Mouse (Mus musculus) gastrocnemius, postnatal 14 days (tissue): ENCODE data around the gene Coq2. TPM values are rescaled to one million over a fixed set of nuclear protein-coding genes. Genes with fewer than 3 reads are reported as not detected.

ENCODE experiments used
- DNase-seq: peaks from one replicate; pipeline ENCODE4 v3.0.0; 2021; ENCODE audit warnings: mixed read lengths
- intact Hi-C: fragments of 180-260 bp; cut with DNase I; formaldehyde crosslinking; loops from one replicate; pipeline ENCODE4 v1.15.1; 2025; ENCODE audit warnings: low total_unique reads
- long read RNA-seq, 2 experiments: library from polyadenylated mRNA; stranded (forward); transcript quantifications; one replicate each; pipeline ENCODE4 v2.0.0; 2021
- total RNA-seq, 2 experiments: library from RNA; stranded (reverse); gene quantifications; 2 replicates each; pipeline ENCODE4 v1.2.3; 2021

Coq2 gene
- 10 to 100 TPM; 39.8 to 41.0 TPM for total RNA-seq
- long read RNA-seq, experiment 1, transcript Coq2-201 (7 exons, 1,743 nt): major isoform, 79 of 119 reads
- long read RNA-seq, experiment 1, partial matches to known transcripts: 3 of 119 reads
- long read RNA-seq, experiment 1, other reads (novel, unspliced or antisense): 37 of 119 reads
- long read RNA-seq, experiment 2, transcript Coq2-201 (7 exons, 1,743 nt): major isoform, 88 of 123 reads
- long read RNA-seq, experiment 2, partial matches to known transcripts: 3 of 123 reads
- long read RNA-seq, experiment 2, other reads (novel, unspliced or antisense): 31 of 123 reads

DNA sequence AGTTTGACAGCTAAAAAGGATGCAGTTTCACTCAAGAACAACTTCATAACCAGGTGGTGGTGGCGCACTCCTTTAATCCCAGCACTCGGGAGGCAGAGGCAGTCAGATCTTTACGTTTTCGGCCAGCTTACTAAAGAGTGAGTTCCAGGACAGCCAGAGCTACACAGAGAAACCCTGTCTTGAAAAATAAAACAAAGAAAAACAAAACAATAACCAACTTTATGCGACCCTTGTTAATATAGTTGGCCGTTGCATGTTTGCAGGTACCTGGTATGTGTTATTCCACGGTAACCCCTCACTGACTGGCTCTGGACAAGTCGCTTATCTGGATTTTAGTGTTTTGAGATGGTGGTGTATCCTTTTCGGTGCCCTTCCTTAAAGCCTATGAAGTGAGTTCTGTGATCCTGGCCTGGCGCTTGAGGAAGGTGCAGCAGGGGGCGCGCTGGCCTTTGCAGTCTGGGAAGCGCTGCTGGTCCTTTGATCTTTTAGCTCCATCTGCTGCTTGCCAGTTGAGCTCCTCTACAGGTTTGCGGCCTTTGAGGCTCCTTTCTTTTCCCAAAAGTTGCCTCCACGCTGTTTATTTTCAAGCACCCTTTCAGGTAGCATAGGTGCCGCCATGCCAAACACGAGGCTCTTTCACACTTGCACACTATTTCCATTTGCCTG lies at the start of gene Coq2:
Gene Coq2, minus strand, starts transcription at position 430 of the 666 bp plus-strand sequence.
- peak; percentile 76 for DNase-seq
- intact Hi-C loops: loop anchor here (10.0 kb wide), 1 partner anchor 240 kb away; no protein-coding TSS in a partner anchor

DNA sequence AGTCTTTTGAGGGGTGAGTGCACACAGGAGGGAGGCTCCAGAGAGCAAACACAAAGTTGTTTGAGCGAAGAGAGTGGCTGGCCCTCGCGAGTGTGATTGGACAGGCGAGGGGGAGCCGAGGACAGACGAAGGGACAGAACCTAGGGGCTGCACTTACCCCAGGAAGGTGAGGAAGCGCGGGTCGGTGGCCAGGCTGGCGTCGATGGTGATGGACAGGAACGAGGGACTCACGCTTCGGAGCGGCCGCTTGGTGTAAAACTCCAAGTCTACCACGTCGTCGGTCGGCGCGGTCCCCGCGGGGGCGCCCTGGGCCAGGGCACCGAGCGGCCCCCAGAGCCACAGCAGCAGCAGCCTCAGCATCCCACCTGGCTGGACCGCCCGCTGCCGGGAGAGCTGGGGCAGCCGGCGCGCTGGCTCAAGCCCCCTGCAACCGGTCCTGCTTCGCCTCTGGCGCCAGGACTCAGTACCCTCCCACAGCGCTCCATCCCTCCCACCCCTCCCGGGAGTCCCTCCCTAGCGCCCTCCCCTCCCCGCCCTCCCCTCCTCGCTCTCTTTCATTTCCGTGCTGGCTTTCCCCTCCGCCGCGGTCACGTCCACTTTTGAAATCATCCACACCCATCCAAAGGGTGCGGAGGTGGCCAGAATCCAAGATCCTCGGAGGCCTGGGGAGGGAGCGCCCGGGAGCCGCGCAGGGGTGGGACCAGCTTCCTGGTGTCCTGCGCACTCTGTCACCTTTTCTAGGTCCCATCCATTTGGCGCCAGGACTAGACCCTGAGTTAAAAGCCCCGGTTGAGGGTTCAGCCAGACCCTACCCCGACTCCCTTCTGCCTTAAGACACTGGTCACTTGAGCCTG lies 44.5 kb upstream of the Coq2 start, which contains the start of gene Hpse:
Gene Hpse, minus strand, starts transcription at position 482 of the 854 bp plus-strand sequence.
- peak; percentile 45 for DNase-seq
- intact Hi-C loops: no loop called here

DNA sequence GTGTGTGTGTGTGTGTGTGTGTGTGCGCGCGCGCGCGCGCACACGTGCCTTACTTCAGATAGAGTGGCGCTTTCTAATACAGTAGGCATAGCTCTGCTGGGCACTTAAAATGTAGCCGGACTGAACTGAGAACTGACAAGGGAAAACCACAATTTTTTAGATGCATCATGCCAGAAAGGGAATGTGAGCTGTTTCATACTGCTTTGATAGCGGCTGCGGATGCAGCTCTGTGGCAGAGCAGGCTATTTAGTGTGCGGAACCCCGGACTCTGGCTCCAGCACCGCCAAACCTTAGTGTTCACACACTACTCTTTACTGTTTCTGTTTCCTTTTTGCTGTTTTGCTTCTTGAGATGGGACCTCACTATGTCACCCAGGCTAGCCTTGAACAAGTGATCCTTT lies 41.8 kb upstream of the Coq2 start:
- intact Hi-C loops: no loop called here

DNA sequence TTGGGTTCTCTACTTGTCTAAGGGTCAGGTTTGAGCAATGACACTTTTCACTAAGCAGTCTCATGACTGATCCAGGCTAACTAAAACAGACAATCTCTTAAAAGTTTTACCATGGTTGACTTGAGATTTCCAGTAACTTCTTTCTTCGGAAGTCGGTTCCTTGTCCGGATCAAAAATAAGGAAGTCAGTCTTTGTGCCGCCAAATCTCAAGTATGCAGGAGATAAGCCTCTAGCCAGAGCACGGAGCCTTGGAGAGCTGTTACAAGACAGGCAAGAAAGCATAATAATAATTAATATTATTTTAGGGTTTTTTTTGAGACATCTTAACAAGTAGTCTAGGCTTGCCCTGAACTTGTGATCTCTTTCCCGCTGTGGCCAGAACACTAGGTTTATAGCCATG lies 36.3 kb upstream of the Coq2 start:
- no peak for DNase-seq
- intact Hi-C loops: no loop called here

More for the DNA sequence above, 41.8 kb upstream of the Coq2 start:
- DNase-seq: no peak

GRCm38 (mm10) chr5:100710012-100710411 lies 35.1 kb upstream of the Coq2 start:
- intact Hi-C loops: no loop called here

GRCm38 (mm10) chr5:100709035-100709434 lies 34.1 kb upstream of the Coq2 start:
- DNase-seq: no peak
- intact Hi-C loops: no loop called here

More at GRCm38 (mm10) chr5:100710012-100710411, 35.1 kb upstream of the Coq2 start:
- DNase-seq: peak; percentile 5

GRCm38 (mm10) chr5:100706675-100707074 lies 31.7 kb upstream of the Coq2 start:
- intact Hi-C loops: no loop called here

DNA sequence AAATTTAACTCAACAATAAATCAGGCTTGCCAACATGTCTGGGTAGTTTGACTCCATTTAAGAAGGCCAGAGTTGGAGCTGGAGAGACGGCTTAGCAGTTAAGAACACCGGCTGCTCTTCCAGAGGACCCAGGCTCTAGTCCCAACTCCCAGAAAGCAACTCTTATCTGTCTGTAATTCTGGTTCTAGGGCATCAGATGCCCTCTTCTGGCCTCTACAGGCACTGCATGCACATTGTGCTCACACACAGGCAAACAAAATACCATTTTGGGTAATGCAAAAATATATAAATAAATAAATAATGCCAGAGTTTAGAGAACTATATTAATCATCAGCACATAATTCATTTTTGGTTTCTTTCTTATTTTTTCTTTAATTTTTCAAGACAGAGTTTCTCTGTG lies 29.3 kb upstream of the Coq2 start:
- DNase-seq: no peak
- intact Hi-C loops: no loop called here

More at GRCm38 (mm10) chr5:100706675-100707074, 31.7 kb upstream of the Coq2 start:
- DNase-seq: no peak

DNA sequence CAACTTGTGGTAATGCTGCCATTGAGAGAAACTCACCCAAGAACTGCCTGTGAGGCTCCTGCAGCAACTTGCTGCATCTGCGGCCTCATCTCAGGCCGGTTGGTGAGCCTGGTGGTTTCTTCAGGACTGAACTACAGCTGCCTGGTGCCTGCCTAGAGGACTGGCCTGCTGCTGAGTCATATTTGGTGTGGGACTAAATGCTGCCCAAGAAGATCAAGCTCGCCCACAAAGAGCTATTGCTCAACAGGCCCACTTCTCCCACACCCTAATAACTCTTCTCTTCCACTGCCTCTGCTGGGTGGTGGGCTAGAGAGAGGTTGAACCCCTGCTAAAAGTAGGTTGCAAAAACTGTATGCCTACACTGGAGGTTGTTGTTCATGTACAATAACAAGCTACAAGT lies 27.4 kb upstream of the Coq2 start:
- no peak for DNase-seq
- intact Hi-C loops: no loop called here

DNA sequence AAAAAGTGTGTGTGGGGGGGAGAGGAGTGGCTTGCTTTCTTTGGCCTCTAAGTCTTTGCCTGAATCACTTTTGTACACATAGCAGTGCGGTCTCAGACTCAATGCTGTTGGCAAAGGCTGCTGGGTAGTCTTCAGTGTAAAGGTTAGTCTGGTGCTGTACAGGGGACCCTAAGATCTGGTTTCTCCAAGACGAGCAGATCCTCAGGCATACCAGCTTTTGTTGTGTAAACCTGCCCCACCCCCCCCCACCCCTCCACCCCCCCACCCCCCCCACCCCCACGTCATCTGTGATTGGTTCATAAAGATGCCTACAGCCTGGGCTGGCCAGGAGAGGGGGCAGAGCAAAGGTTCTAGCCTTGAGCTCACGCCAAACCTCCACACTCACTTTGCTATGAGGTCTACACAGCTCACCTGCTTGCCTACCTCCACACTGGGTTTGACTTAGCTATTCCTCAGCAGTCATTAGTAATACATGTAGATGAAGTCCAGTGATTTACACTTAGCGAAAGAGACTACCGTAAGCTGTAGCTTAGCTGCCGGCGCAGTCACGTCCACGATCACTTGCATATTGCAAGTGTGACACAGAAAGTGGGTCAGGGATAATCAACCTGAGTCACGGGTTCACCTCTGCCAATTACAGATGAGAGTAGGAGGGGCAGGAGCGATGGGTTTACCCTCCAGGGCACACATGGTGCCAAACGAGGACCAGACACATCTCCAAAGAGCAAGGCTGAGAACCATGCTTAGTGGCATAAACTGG lies 26.1 kb upstream of the Coq2 start:
- DNase-seq: no peak
- intact Hi-C loops: no loop called here

DNA sequence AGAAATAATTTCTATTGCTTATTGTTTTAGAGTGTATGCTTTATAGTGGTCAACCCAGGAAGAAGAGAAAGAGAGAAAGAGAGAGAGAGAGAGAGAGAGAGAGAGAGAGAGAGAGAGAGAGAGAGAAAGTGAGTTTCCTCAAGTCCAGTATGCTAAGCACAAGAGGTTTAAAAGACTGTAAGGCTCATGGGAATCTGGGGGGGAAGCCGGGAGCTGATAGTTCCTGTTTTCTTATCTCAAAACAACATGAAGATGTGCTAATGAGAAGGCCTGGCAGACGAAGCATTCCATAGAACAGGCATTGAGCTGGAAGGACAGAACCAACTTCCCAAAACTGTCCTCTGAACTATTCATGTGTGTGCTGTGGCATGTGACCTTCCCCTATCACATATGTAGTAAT lies 22.9 kb upstream of the Coq2 start:
- DNase-seq: no peak

GRCm38 (mm10) chr5:100697398-100697797 lies 22.5 kb upstream of the Coq2 start:
- no peak for DNase-seq
- intact Hi-C loops: no loop called here

More for the DNA sequence above, 22.9 kb upstream of the Coq2 start:
- intact Hi-C loops: no loop called here

GRCm38 (mm10) chr5:100685631-100686030 lies 10.7 kb upstream of the Coq2 start:
- DNase-seq: no peak
- intact Hi-C loops: loop anchor here (10.0 kb wide), 1 partner anchor 109 kb away; the partner anchor contains the start of genes Helq and Mrps18c

DNA sequence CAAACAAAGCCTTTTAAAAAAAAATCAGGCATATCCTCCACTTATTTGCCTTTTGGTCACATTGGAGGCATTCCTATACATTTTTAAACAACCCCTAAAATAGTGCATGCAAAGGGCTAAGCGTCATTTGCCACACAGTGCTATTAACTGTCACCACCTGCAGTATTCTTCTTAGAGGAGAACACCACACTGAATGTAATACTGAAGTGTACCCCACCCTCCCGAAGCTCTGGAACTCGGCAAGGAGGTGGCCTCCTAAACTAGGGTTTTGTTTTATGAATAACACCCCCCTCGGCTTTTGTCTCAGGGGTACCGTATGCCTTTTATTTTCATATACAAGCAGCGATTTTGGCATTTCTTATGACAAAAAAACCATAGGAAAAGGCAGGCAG lies 5.6 kb upstream of the Coq2 start:
- no peak for DNase-seq
- intact Hi-C loops: loop anchor here (10.0 kb wide), 1 partner anchor 114 kb away; the partner anchor contains the start of genes Helq and Mrps18c

GRCm38 (mm10) chr5:100679911-100680541 lies 5.1 kb upstream of the Coq2 start:
- intact Hi-C loops: loop anchor here (10.0 kb wide), 2 partner anchors 115 to 235 kb away; partner anchors contain the start of genes Helq and Mrps18c
- DNase-seq: no peak

GRCm38 (mm10) chr5:100673745-100674486 lies 1.0 kb downstream of the Coq2 start:
- DNase-seq: peak; percentile 91
- intact Hi-C loops: loop anchor here (10.0 kb wide), 1 partner anchor 241 kb away; no protein-coding TSS in a partner anchor

GRCm38 (mm10) chr5:100672403-100672802 lies 2.5 kb downstream of the Coq2 start:
- intact Hi-C loops: loop anchor here (10.0 kb wide), 1 partner anchor 242 kb away; no protein-coding TSS in a partner anchor
- DNase-seq: no peak

GRCm38 (mm10) chr5:100671897-100672296 lies 3.0 kb downstream of the Coq2 start:
- no peak for DNase-seq
- intact Hi-C loops: loop anchor here (10.0 kb wide), 1 partner anchor 243 kb away; no protein-coding TSS in a partner anchor
